Mouse (Mus musculus) T-helper 1 cell (primary cell): ENCODE measurements around the gene Il1a.

Experiments
- in situ Hi-C: fragments of 300-600 bp; cut with MboI, MseI; formaldehyde crosslinking; loops from one replicate; pipeline ENCODE4 v1.15.1; 2025; ENCODE audit warnings: high pct_unique_total_duplicates

Gene Il1a

GRCm38 (mm10) chr2:129309836-129310235 lies at the start of gene Il1a:
TSS of gene Il1a (minus strand) at chr2:129309972.
- in situ Hi-C loops: no loop called here

DNA sequence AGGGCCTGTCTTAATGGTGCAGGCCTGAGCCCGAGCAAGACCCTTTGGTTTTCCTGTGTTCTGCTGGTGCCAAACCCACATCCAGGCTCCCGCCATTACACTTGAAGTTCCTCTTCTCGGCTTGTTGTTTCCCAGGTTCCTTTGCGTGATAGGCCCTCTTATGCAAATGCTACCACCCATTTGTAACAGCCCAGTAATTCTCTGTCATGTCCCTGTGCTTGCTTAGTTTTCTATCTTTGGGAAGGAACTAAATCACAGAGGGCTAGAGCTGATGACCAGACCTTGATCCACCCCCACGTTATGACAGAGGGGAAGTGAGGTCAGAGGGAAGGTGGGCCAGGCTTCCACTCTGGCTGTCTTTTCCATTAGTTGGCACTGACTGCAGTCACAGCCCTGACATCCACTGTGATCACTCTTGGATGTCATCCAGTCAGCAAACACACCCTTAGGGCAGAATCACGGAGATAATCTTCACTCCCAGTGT lies 28.4 kb upstream of the Il1a start:
- in situ Hi-C loops: no loop called here

DNA sequence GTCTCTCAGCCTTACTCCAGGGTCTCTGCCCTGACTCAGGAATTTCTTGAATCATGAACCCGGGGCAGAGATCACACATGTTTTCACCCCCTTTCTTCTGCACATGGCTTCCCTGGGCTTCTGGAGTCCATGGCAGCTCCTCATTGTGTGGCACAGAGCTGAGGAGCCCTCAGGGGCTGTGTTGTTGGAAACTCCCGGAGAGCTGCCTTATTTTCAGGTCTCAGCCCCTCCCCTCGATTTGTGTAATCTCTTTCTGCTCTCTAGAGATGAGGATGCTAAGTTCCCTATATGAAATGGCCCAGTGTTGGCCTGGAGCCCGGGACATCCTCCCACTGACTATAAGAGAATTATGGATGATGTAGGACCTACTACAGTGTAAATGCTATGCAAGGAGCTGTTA lies 23.7 kb upstream of the Il1a start:
- in situ Hi-C loops: no loop called here

- in situ Hi-C loops: no loop called here
These were observed 20.8 kb upstream of the Il1a start for GRCm38 (mm10) chr2:129330540-129330939.

DNA sequence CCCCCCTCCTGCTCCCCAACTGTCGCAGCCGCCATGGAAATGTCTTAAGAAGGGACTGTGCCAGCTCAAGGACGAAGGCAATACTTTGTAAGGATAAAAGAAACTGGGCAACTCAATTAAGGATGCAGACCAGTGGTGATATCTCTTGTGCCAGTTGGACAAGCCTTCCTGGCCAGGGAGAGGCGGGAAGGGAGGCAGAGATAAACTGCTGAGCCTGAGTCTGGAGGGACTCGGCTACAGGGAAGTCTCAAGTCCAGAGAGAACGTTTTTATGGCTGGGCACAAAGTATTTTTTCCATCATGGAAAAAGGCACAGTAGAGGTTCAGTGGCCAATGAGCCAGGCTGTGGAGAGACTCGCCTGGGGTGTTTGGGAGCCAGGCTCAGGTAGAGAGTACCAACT lies 20.3 kb upstream of the Il1a start:
- in situ Hi-C loops: no loop called here

DNA sequence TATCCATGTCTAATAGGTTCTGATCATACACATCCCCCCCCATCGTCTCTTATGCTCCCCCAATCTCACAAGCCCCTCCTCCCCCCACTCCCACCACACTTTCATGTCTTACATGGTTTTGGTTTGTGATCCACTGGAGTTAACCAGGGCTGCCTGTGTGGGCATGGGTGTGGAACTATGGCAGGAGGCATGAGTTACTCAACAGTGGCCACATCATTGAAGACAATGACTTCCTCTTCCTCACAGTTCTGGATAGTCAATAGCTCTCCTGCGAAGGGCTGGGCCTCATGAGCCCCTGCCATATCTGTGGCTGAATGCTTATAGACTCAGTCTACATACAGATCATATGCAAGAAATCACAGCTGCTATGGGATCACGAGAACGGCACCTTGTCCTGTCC lies 18.5 kb upstream of the Il1a start:
- in situ Hi-C loops: no loop called here

- in situ Hi-C loops: no loop called here
These were observed 14.4 kb upstream of the Il1a start for GRCm38 (mm10) chr2:129324216-129324615.

DNA sequence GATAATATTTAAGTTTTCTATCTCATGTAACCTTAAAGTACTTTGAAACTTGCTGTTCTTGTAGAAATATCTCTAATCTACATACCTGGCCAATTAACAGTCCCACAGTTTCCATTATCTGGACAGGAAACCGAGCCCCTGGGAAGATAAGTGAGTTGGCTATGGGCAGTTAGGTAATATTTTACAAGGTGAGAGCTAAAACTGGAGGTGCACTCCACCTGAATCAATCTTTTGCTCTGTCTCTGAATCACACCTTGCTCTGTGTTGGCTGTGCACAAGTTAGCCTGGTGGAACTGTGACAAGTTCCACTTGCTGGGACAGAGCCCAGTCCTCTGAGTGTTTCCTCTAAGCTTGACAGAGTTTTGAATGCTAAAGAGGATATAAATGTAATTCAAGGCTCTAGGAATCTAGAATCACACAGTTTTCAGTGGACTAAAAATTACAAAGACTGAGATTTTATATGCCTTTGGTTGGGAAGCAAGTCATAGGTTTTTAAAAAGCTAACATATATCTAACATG lies 12.4 kb upstream of the Il1a start:
- in situ Hi-C loops: no loop called here

GRCm38 (mm10) chr2:129320033-129320605 lies 10.3 kb upstream of the Il1a start:
- in situ Hi-C loops: no loop called here

DNA sequence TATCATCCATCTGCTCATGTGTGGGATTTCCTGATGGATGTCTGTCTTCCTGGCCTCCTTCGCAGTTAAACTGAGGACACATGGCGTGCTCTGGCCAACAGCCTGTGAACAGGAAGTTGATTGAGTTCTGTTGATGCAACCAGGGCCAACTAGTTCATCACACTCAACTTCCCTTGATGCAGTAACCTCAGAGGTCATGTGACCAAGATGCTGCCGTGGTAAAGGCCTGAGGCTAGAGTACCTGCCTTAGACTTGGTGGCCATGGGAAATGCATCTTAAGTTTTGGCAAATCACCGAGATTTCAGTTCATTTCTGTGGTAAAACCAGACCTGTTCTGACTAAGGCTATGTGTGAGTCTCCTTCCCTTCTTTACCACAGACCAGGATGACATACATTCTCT lies 6.1 kb upstream of the Il1a start:
- in situ Hi-C loops: no loop called here

- in situ Hi-C loops: no loop called here
These were observed 5.1 kb upstream of the Il1a start for GRCm38 (mm10) chr2:129314880-129315279.

DNA sequence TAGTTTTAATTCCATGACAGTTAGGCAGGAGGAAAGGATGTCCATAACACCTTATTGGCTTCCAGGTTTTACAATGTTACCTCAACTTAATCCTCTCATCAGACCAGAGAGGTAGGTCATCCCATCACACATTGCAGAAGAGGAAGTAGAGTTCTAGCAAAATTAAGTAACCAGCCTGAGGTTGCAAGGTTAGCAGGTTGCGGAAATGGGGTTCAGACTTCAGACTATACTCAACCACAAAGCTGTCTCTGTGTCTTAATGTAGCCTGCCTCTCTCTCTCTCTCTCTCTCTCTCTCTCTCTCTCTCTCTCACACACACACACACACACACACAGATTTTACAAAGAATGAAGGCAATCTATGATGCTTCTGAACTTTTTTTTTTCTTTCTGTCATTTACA lies 4.2 kb upstream of the Il1a start:
- in situ Hi-C loops: no loop called here

DNA sequence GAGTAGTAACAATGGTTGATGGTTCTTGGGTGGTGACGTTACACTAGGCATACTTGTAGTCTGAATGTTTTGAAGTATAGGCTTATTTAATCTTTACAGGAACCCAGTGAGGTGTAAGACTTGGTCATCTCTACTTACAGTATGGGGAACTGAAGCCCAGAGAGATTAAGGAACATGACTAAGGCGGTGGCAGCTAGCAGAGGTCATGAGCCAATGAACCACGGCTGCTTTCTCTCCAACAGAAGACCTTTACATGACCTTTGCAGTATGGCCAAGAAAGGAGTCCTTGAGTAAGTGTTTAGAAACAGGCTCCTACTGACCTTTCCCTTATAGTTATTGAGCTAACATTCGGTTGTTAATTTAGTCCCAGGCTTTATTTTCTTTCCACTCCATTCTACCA lies 3.8 kb downstream of the Il1a start:
- in situ Hi-C loops: no loop called here

- in situ Hi-C loops: loop anchor here (10.0 kb wide), 1 partner anchor 1473 kb away; no protein-coding TSS in a partner anchor
These were observed 12.2 kb downstream of the Il1a start for GRCm38 (mm10) chr2:129297589-129297982.

DNA sequence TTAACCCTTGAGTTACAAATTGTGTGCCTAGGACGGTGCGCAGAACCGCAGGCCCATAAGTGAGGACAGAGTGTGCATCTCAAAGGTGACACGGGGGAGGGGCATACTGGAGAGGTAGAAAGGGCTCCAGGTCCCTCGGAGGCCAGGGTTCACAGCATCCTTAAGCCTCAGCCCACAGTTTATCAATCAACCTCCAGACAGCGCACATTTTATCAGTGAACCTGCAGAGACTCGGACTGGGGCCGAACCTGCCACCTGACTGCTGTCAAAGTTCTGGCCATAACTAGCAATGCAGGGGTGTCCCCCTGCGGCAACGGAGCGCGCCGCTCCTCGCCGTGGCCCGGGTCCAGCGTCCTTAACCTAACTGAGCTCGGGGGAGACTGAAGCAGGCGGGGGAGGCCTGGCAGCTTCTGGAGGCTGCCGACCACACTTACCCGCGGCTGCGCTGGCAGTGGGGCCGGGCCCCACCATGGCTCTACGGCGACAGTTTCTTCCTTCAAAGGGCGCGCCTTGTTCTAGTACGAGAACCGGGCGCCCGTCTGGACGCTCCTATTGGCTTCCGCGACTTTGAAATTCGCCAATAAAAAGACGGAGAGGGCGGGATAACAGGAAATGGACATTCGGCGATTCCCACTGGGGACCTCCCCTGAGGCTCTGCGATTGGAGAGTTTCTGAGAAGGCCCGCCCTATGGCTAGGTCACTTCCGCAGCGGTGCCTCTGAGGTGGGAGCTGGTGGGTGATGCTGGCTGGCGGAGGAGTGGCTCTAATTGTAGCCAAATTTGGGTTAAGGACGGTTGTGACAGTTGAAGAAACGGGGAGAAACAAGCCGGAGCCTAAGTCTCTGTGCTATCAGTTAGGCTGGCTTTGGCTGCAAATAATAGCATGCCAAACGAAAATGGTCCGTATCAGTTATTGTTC lies 12.8 kb downstream of the Il1a start, which contains the start of gene Ckap2l:
Gene Ckap2l (minus strand): TSS at position 542 of the 918 bp plus-strand sequence.
- in situ Hi-C loops: loop anchor here (10.0 kb wide), 1 partner anchor 1472 kb away; no protein-coding TSS in a partner anchor

GRCm38 (mm10) chr2:129296086-129296485 lies 13.7 kb downstream of the Il1a start:
- in situ Hi-C loops: loop anchor here (10.0 kb wide), 1 partner anchor 1471 kb away; no protein-coding TSS in a partner anchor

GRCm38 (mm10) chr2:129295075-129295474 lies 14.7 kb downstream of the Il1a start:
- in situ Hi-C loops: loop anchor here (10.0 kb wide), 1 partner anchor 1470 kb away; no protein-coding TSS in a partner anchor

- in situ Hi-C loops: no loop called here
These were observed 35.9 kb downstream of the Il1a start for GRCm38 (mm10) chr2:129273823-129274222.

DNA sequence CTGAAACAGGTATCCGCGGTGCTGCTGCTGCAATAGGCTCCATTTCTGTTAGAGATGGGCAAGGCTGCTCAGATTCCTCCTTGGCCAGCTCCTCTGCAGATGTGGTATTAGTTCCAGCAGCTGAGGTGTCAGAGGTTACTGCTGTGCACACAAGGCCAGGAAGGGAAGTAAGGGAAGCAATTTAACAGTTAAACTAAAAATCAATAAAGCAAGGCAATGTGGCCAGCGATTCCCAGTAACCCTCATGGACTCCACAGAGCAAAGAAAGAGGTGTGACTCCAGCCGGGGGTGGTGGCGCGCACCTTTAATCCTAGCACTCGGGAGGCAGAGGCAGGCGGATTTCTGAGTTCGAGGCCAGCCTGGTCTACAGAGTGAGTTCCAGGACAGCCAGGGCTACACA lies 39.2 kb downstream of the Il1a start:
- in situ Hi-C loops: no loop called here

DNA sequence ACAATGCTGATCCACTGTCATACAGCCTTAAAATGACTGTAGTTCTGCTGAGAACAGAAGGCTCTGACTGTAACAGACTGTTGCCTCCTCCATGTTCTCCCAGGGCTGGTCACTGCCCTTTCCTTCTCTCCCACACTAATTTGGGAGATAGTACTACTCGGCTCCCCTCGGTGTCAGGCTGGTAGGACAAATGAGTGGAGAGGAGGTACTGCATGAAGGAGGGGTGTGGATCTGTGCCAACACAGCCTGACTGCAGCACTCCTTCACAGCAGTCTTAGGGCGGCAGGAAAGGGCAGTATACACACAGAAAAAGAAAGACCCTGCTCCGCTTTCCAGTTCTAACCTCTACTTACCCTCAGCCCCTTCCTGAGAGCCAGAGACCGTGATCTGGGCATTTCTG lies 39.8 kb downstream of the Il1a start:
- in situ Hi-C loops: no loop called here

- in situ Hi-C loops: no loop called here
These were observed 40.6 kb downstream of the Il1a start for GRCm38 (mm10) chr2:129269161-129269643.

DNA sequence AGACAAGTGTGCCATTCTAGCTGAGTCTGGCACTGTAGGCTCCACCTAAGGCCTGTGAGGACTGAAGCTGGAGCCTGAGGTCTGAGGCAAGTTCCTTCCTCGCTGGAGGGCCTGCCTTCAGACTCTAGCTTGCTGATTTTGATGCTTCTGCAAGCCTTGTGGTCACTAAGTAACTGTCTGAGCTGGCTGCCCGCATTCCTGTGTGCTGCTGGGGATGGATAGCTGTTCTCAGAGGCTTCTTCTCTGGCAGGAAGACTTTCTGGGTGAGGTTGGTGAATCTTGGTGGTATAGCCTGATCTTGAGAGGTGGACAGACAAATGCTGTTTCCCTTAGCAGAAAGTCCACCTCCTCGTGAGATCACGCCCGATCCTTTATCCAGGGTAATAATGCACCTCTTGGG lies 42.0 kb downstream of the Il1a start:
- in situ Hi-C loops: no loop called here
